Mouse (Mus musculus) CD8-positive naive resting alpha-beta T cell, adult 57 days (primary cell): ENCODE measurements around the gene Fzd10. TPM values are rescaled to one million over a fixed set of nuclear protein-coding genes. Genes with fewer than 3 reads are reported as not detected.

ENCODE experiments used
- total RNA-seq: library from RNA; stranded (reverse); gene quantifications from one replicate; pipeline ENCODE4 v1.2.4, GENCODE M21; 2023

Gene Fzd10
- total RNA-seq = 1.6 TPM

GRCm38 (mm10) chr5:128600072-128601021, at the start of gene Fzd10:
TSS of gene Fzd10 (plus strand) at chr5:128600844.

Other genes starting within 250 kb of the Fzd10 start
- not detected for gene Tmem132d, start 167.8 kb upstream of the Fzd10 start, total RNA-seq
- gene Piwil1, start 101.7 kb downstream of the Fzd10 start, total RNA-seq = not detected